In the genomic region with DNA sequence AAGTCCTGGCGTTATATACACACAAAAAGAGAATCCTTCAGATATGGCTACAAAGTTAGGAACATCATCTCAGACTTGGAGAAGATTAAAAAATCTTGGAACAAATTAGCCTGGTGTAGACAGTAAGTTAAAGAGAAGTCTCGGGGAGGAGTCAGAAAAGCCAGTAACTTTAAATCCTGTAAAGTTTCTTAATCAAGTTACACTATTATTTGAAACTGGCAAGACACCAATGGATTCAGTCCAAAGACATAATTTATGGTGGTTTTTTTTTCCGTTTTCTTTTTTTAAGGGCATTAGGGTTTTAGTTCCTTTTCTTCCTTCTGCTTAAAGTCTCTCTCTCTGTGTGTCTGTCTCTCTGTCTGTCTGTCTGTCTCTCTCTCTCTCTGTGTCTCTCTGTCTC, we compare ENCODE assay signal across 21 mouse cellular contexts.
DNase-seq lines count a peak whose midpoint lies in the region; ATAC-seq and TF ChIP-seq lines count a peak whose summit lies in the region.
"Had no signal": no experiment of that assay in that cellular context is flagged by ENCODE, and none has a peak within 500 bp of the region (broad histone marks: within the 10 kb centered on the region; RNA-seq: fewer than 3 reads in every experiment).

No protein-coding gene starts in this region.

- peak; percentile 43 for DNase-seq in kidney, postnatal 0 days (ENCODE audit: low spot score)
- no peak for DNase-seq in kidney, adult 8-10 months
- DNase-seq in 3T3-L1 (ENCODE audit: low read depth, low spot score) (peak; percentile 37), NIH3T3 (ENCODE audit: low read depth) (peak; percentile 33)
- no peak for DNase-seq in frontal cortex, adult 2 months (ENCODE audit: extremely low spot score in 1 of 2, low spot score in 1 of 2)
- DNase-seq in left cerebral cortex, adult 11 months (ENCODE audit: low spot score), result no peak
- DNase-seq: adrenal gland, postnatal 25 days; cerebellum, adult 9-10 months; gastrocnemius, postnatal 14 days; heart, adult 2 months; heart, postnatal 14 days; kidney, adult 11 months; kidney, postnatal 25 days; midbrain, embryonic 14.5 days; thymus, postnatal 36 days had no signal

- TF ChIP-seq POLR2A in embryonic fibroblast, embryonic 13.5 days (IDR thresholded peaks at IDR 0.05; ENCODE audit: low read depth, low read length), result no peak

- WGBS in kidney, postnatal 0 days, result 50% methylated on average over 3 of the region's 3 CpGs

- ATAC-seq in kidney, postnatal 0 days (replicated peaks; ENCODE audit: low FRiP score, low read depth), result no peak

- no peaks in the 10 kb centered on the region for H3K9me3 ChIP-seq in kidney, postnatal 0 days (replicated peaks; ENCODE audit: low read length)
- H3K9me3 ChIP-seq: heart, embryonic 13.5 days; limb, embryonic 13.5 days had no signal

- TF ChIP-seq CTCF in kidney, postnatal 0 days (IDR thresholded peaks at IDR 0.05; ENCODE audit: low read depth), result no peak
- TF ChIP-seq CTCF in embryonic fibroblast, embryonic 13.5 days (IDR thresholded peaks at IDR 0.05; ENCODE audit: borderline replicate concordance, insufficient read depth, low read length), result no peak

- no peak overlapping the region for H3K27ac ChIP-seq in kidney, postnatal 0 days
- H3K27ac ChIP-seq in embryonic fibroblast, embryonic 13.5 days (ENCODE audit: insufficient read depth, low read length), result peak overlapping the region; percentile 87
- H3K27ac ChIP-seq: heart, adult 2 months; heart, embryonic 13.5 days; hindbrain, postnatal 0 days; layer of hippocampus, adult 2 months; limb, embryonic 13.5 days; liver, embryonic 14.5 days had no signal

- H3K9ac ChIP-seq in kidney, postnatal 0 days (ENCODE audit: low read depth, low read length), result no peak overlapping the region
- H3K9ac ChIP-seq: heart, embryonic 13.5 days; limb, embryonic 13.5 days; liver, embryonic 14.5 days had no signal

- H3K36me3 ChIP-seq in kidney, postnatal 0 days (ENCODE audit: insufficient read depth, low read length), result no peaks in the 10 kb centered on the region
- H3K36me3 ChIP-seq: heart, embryonic 13.5 days; limb, embryonic 13.5 days had no signal

- H3K4me2 ChIP-seq in kidney, postnatal 0 days (ENCODE audit: low read length), result no peak overlapping the region
- H3K4me2 ChIP-seq: heart, embryonic 13.5 days had no signal

- H3K4me1 ChIP-seq in kidney, postnatal 0 days (replicated peaks; ENCODE audit: insufficient read depth, low read length), result peaks cover 16% of the 10 kb centered on the region; the same call in 1 of the 2 replicates
- peaks cover 21% of the 10 kb centered on the region for H3K4me1 ChIP-seq in embryonic fibroblast, embryonic 13.5 days (ENCODE audit: control insufficient read depth, insufficient read depth, low read length)

- no peak overlapping the region for H3K4me3 ChIP-seq in kidney, postnatal 0 days (replicated peaks; ENCODE audit: low read depth, low read length)
- no peak overlapping the region for H3K4me3 ChIP-seq in embryonic fibroblast, embryonic 13.5 days (ENCODE audit: insufficient read depth, low read length)
- H3K4me3 ChIP-seq: heart, adult 2 months; heart, embryonic 13.5 days; layer of hippocampus, adult 2 months; limb, embryonic 13.5 days had no signal

- no peaks in the 10 kb centered on the region for H3K27me3 ChIP-seq in kidney, postnatal 0 days (ENCODE audit: insufficient read depth, low read length)

Comparison
In these comparisons a context has a peak if more than half of its experiments do, and no peak if none do; other contexts are left out.
1. DNase-seq: peak in kidney, postnatal 0 days (single experiment), 3T3-L1 (single experiment) and NIH3T3 (single experiment); none in kidney, adult 8-10 months (0 of 2), frontal cortex, adult 2 months (0 of 2) and left cerebral cortex, adult 11 months (single experiment).